Mouse (Mus musculus) C2C12 (cell line): ENCODE data around the gene Tmem127. TPM values are rescaled to one million over a fixed set of nuclear protein-coding genes. Genes with fewer than 3 reads are reported as not detected.

ENCODE experiments used
- H3K27me3 ChIP-seq: one replicate; pipeline ENCODE4 v1.6.1; 2011; ENCODE audit not compliant: control insufficient read depth, insufficient read depth, insufficient read length
- H3K36me3 ChIP-seq: one replicate; pipeline ENCODE4 v1.6.1; 2011; ENCODE audit not compliant: control insufficient read depth, insufficient read depth
- H3K4me3 ChIP-seq: one replicate; pipeline ENCODE4 v1.5.1; 2011; ENCODE audit warnings: mild to moderate bottlenecking, control low read depth; ENCODE audit not compliant: poor library complexity, insufficient read depth, severe bottlenecking
- H3K79me2 ChIP-seq: one replicate; pipeline ENCODE4 v1.6.1; 2011; ENCODE audit not compliant: control insufficient read depth, insufficient read depth
- H3K79me3 ChIP-seq: one replicate; pipeline ENCODE4 v1.6.1; 2011; ENCODE audit warnings: low read depth, control low read depth
- H3ac ChIP-seq: one replicate; pipeline ENCODE3; 2011; ENCODE audit warnings: low read depth; ENCODE audit not compliant: control insufficient read depth, insufficient read length
- CEBPB ChIP-seq: IDR thresholded peaks from one replicate; pipeline ENCODE4 v1.6.1; 2011; ENCODE audit warnings: low read depth, mild to moderate bottlenecking, control low read depth, moderate library complexity
- CTCF ChIP-seq: IDR thresholded peaks from one replicate; pipeline ENCODE4 v1.5.1; 2011; ENCODE audit not compliant: control insufficient read depth, insufficient read depth, insufficient read length
- FOSL1 ChIP-seq: IDR thresholded peaks from one replicate; pipeline ENCODE4 v1.8.0; 2011; ENCODE audit warnings: mild to moderate bottlenecking, low read length; ENCODE audit not compliant: poor library complexity, insufficient read depth, severe bottlenecking
- MAX ChIP-seq: IDR thresholded peaks from one replicate; pipeline ENCODE4 v1.6.1; 2011; ENCODE audit warnings: mild to moderate bottlenecking, control low read depth
- MYOD1 ChIP-seq: IDR thresholded peaks from one replicate; pipeline ENCODE4 v1.6.1; 2011; ENCODE audit warnings: low read depth; ENCODE audit not compliant: control insufficient read depth, insufficient read length
- MYOG ChIP-seq: IDR thresholded peaks from one replicate; pipeline ENCODE4 v1.6.1; 2011; ENCODE audit not compliant: control insufficient read depth, insufficient read length; ENCODE audit errors: extremely low read depth
- USF1 ChIP-seq: IDR thresholded peaks from one replicate; pipeline ENCODE4 v1.6.1; 2011; ENCODE audit warnings: low read depth, mild to moderate bottlenecking, control low read depth, moderate library complexity
- polyA plus RNA-seq: library from polyadenylated mRNA; unstranded; fragments of >200 nt; fragmentation: generic; extraction: Trizol; gene quantifications from one replicate; pipeline ENCODE4 v1.2.1, GENCODE M21; 2012; ENCODE audit warnings: missing spikeins

Gene Tmem127
- polyA plus RNA-seq, 1 experiment = 16.8 TPM

- TF ChIP-seq USF1 (no peak), FOSL1 (no peak), MYOG (no peak), MYOD1 (no peak), CTCF (no peak), CEBPB (no peak), MAX (no peak)
- Histone ChIP-seq H3K4me3 (no peak overlapping the region), H3ac (no peak overlapping the region)
Measured at GRCm38 (mm10) chr2:127304609-127305210, 57.0 kb downstream of the Tmem127 start.

DNA sequence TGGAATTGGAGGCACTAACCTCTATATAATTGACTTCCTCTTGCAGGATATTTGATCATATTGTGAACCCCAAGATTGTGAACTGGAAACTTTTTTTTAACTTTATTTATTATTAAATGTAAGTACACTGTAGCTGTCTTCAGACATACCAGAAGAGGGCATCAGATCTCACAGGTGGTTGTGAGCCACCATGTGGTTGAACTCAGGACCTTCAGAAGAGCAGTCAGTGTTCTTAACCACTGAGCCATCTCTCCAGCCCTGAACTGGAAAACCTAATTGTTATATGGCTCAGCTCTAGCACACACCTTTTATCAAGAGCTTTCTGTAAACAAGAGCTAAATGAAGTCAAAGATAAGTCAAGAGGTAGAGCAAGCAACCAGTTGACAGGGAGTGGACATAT lies 58.4 kb downstream of the Tmem127 start:
- H3K79me3 ChIP-seq = no peaks in the 10 kb centered on the region
- TF ChIP-seq MAX (no peak), CEBPB (no peak)
- H3K36me3 ChIP-seq = peaks cover 7% of the 10 kb centered on the region
- H3K4me3 ChIP-seq = no peak overlapping the region
- H3K79me2 ChIP-seq = no peaks in the 10 kb centered on the region
- H3K27me3 ChIP-seq = no peaks in the 10 kb centered on the region
- H3ac ChIP-seq = no peak overlapping the region

More at GRCm38 (mm10) chr2:127304609-127305210, 57.0 kb downstream of the Tmem127 start:
- Histone ChIP-seq H3K79me3 (no peaks in the 10 kb centered on the region), H3K27me3 (no peaks in the 10 kb centered on the region), H3K79me2 (no peaks in the 10 kb centered on the region), H3K36me3 (peaks cover 16% of the 10 kb centered on the region)

GRCm38 (mm10) chr2:127307179-127307578 lies 59.5 kb downstream of the Tmem127 start:
- Histone ChIP-seq H3K36me3 (no peaks in the 10 kb centered on the region), H3K27me3 (no peaks in the 10 kb centered on the region), H3K79me3 (no peaks in the 10 kb centered on the region), H3K4me3 (no peak overlapping the region), H3K79me2 (no peaks in the 10 kb centered on the region), H3ac (no peak overlapping the region)
- TF ChIP-seq MAX (no peak), CTCF (no peak), MYOG (no peak), CEBPB (no peak), MYOD1 (no peak), FOSL1 (no peak), USF1 (no peak)

GRCm38 (mm10) chr2:127308660-127309059 lies 61.0 kb downstream of the Tmem127 start:
- TF ChIP-seq CEBPB = no peak
- TF ChIP-seq MYOG = no peak
- Histone ChIP-seq H3K79me3 (no peaks in the 10 kb centered on the region), H3K79me2 (no peaks in the 10 kb centered on the region), H3K4me3 (no peak overlapping the region), H3ac (no peak overlapping the region), H3K36me3 (no peaks in the 10 kb centered on the region), H3K27me3 (no peaks in the 10 kb centered on the region)

DNA sequence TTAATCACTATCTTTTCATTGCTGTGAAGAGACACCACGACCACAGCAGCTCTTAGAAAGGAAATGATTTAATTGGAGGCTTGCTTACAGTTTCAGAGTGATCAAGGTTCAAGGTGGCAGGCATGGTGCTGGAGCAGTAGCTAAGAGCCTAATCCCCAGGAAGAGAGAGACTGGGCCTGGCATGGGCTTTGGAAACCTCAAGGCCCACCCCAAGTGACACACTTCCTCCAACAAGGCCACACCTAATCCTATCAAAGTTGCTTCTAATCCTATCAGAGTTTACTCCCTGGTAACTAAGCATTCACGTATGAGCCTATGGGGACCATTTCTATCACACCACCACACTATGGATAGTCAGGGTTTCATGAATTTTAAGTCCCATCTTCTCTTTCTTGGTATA lies 62.5 kb downstream of the Tmem127 start:
- Histone ChIP-seq H3K79me2 (no peaks in the 10 kb centered on the region), H3K4me3 (no peak overlapping the region), H3K27me3 (no peaks in the 10 kb centered on the region), H3K79me3 (no peaks in the 10 kb centered on the region), H3ac (no peak overlapping the region), H3K36me3 (no peaks in the 10 kb centered on the region)
- no peak for TF ChIP-seq CTCF
- TF ChIP-seq MYOD1 = no peak
- no peak for TF ChIP-seq FOSL1
- TF ChIP-seq MAX = no peak
- TF ChIP-seq USF1 = no peak
- no peak for TF ChIP-seq MYOG
- no peak for TF ChIP-seq CEBPB

DNA sequence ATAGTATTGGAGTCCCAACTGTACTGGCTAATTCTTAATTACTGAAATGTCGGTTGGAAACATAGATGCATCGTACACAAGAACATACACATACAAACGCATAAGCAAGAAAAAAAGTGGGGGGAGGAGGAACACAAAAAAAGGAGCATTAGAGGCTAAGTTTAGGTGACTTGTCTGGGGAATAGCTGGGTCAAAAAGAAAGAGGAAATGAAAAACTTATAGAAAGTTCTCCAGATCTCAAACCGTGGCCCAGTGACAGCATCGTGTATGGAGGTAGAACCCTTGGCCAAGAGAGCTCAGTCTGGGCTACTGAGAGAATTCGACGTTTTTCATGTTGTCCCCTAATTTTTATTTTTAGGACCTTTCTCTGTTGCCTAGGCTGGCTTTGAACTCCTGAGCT lies 63.0 kb downstream of the Tmem127 start:
- Histone ChIP-seq H3ac (no peak overlapping the region), H3K4me3 (no peak overlapping the region), H3K79me3 (no peaks in the 10 kb centered on the region), H3K36me3 (no peaks in the 10 kb centered on the region), H3K79me2 (no peaks in the 10 kb centered on the region), H3K27me3 (no peaks in the 10 kb centered on the region)
- TF ChIP-seq USF1 (no peak), FOSL1 (no peak), CEBPB (no peak), MAX (no peak), CTCF (no peak), MYOD1 (no peak), MYOG (no peak)

Other genes starting within 250 kb of the Tmem127 start
- 2.6 TPM for gene Ap4e1, start 239.2 kb upstream of the Tmem127 start, polyA plus RNA-seq
- 32.6 TPM for gene Blvra, start 177.2 kb upstream of the Tmem127 start, polyA plus RNA-seq
- 34.6 TPM for gene Ncaph, start 114.0 kb upstream of the Tmem127 start, polyA plus RNA-seq
- gene Itpripl1, start 104.5 kb upstream of the Tmem127 start, polyA plus RNA-seq = 4.1 TPM
- 1.5 TPM for gene 1810024B03Rik, start 39.6 kb upstream of the Tmem127 start, polyA plus RNA-seq
- 46.8 TPM for gene Snrnp200, start 39.5 kb upstream of the Tmem127 start, polyA plus RNA-seq
- gene Ciao1, start 92 bp upstream of the Tmem127 start, polyA plus RNA-seq = 44.4 TPM
- gene Stard7, start 22.3 kb downstream of the Tmem127 start, polyA plus RNA-seq = 25.2 TPM
- gene Dusp2, start 88.3 kb downstream of the Tmem127 start, polyA plus RNA-seq = 13.9 TPM
- not detected for gene Astl, start 90.7 kb downstream of the Tmem127 start, polyA plus RNA-seq
- not detected for gene Adra2b, start 115.3 kb downstream of the Tmem127 start, polyA plus RNA-seq
- 0.02 TPM for gene Gpat2, start 177.3 kb downstream of the Tmem127 start, polyA plus RNA-seq
- gene Fahd2a, start 196.7 kb downstream of the Tmem127 start, polyA plus RNA-seq = 2.6 TPM